Mouse (Mus musculus): ENCODE measurements around the gene Rflnb.
A peak's percentile ranks its signal among the peaks of the same experiment; 100 is the strongest.

Gene Rflnb

DNA sequence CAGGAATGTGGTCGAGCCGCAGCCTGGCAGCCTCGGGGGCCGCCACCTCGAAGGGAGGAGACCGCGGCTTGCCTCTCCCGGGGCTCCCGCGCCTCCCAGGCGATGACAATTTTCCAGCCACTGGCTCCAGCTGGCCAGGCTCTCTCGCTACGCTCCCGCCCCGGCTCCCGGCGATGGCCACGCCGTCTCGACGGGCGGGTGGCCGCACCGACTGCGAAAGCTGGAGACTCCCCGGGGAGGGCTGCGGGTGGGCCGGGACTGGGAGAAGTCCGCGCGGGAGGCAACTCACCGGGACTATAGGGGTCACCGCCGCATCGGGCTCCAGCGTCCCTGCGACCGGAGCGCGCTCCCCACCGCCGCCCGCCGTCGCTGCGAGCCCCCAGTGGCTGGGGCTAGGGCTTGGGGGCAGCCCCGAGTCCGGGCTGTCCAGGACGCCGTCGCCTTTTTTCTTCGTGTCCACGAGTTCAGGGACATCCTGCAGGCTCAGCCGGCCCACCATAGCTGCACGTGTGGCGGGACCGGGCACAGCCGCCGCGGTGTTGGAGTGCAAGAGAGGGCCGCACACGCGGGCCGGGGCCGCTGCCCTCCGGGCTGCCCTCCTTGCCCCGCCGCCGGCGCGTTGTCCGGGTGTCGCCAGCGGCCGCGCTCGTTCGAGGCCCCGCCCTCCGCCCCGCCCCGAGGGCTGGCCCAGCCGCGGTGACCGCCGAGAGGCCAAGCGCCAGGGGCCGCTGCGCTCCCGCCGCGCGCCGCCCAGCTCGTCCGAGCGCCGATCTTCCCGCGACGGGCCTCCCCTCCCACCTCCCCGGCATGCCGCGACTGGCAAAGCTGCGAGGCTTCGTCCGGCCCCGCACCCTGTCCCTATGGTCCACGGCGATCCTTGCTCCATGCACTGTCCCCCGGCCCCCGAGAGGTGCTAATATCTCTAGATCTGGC, at the start of gene Rflnb:
TSS of gene Rflnb (minus strand) at position 644 of the 933 bp plus-strand sequence.
- peak; percentile 85 for DNase-seq (ENCODE audit: extremely low read depth, insufficient read length, low spot score)

DNA sequence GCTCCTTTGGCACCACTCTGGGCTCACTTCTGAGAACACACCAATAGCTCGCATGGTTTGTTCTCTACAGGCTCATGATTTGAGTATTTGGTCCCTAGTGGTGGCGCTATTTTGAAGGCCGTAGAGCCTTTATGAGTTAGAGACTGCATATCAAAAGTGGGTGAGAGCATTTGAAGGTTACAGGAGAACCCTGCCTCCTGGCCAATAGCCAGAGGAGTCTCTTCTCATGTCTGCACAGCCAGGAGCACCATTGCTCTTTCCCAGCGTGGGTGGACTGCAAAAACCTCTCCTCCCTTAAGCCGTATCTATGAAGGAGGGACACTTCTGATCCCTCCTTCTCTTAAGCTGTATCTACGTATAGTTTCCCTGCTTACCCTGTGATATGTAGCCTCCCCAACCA, 49.8 kb upstream of the Rflnb start:
- no peak for DNase-seq (ENCODE audit: extremely low read depth, insufficient read length, low spot score)

DNA sequence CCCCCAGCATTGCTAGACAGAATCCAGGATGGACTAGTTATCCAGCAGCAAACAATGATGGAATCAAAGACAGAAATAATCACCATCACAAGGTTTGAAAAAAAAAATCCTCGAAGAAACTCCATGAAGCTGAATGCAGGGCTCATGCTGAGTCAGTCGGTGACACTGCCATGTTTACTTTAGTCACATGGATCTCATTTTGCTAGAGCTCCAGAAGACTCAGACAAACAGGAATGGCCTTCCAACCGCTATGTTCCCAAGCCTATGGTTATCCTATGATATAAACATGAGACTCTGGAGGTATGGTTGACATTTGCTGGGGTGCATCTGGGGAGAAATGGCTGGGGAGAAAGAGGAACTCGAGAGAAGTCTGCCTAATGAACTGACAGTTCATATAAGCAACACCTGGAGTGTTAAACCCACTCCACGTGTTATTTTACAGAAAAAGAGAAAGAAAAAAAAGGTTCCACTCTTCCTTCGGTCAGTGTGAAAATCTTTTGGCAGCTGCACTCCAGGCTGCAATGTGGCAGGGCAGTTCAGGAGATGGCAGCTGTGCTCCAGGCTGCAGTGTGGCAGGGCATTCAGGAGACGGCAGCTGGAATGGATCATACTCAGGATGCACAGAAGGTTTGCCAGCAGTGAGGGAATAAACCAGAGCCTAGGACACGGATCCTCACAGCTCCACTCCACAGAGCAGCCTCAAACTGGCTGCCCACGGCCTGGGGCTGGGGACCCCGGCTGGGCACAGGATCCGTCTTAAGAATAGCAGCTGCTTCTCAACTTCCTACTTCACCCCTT, 46.9 kb upstream of the Rflnb start:
- DNase-seq (ENCODE audit: extremely low read depth, insufficient read length, low spot score), result no peak

DNA sequence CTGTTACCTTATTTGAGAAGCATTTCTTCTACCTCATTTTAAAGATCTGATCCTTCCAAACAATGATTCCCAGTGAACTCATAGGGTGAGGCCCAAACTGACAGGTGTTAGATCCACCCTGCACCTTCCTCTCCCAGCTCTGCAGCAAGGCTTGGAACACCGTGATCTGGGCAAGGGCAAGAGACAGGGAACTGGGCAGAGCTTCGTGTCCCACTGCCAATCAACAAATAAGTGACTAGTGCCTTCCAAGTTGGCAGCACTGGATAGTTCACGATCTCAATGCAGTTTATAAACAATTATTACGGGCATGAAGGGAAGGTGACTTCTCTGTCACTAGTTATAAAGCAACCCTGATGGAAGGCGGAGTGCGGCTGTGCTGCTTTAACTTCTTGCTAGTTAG, 42.2 kb upstream of the Rflnb start:
- no peak for DNase-seq (ENCODE audit: extremely low read depth, insufficient read length, low spot score)

DNA sequence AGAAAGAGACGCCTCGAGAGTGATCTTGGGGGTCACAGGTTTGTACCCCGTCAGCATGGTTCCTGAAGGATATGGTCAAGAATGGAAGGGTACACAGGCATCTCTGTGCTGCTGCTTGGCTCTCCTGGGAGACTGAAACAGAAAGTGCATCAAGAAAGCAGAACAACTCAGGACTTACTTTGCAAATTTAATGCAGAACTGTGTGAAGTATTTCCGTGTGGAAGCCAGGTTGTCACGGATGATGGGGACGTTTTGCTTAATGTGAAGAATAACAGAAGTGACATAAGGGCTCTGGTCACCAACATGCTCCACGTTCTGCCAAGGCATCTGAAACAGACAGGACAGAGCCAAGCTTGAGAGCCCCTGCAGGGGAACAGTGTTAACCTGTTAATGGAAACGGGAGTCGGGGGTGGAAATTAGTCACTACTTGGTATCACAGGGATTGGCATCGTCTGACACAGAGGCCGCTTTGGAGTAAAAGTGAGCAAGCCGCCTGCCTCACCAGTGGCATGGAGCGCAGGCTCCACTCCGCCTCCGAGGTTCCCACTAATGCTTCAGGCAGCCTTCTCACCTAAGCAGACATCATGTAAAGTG, 39.1 kb upstream of the Rflnb start:
- DNase-seq (ENCODE audit: extremely low read depth, insufficient read length, low spot score), result no peak

DNA sequence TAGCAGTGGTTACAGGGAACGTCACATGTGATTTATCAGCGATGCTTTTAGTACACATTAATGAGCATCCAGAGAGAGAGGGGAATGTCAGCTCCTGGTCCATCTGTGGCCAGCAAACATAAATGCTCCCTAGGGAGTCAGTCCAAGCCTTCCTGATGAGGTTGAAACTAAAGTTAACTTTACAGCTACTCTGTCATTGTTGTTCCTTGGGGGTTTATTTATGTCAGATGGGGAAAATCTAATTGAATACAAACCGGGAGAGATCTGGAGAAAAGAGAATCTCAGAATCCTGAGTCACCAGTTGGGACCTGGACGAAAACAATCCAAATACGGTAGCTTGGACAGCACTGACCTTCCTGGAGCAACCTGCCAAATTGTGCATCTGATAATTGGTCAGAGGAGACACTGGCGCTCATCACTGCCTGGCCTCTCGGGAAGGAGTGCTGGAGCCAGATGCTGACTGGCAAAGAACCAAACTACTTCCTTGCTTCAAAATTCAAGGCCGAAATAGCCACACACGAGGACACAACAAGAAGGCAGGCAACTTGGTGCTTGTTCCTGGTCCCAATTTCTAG, 38.0 kb upstream of the Rflnb start:
- no peak for DNase-seq (ENCODE audit: extremely low read depth, insufficient read length, low spot score)

DNA sequence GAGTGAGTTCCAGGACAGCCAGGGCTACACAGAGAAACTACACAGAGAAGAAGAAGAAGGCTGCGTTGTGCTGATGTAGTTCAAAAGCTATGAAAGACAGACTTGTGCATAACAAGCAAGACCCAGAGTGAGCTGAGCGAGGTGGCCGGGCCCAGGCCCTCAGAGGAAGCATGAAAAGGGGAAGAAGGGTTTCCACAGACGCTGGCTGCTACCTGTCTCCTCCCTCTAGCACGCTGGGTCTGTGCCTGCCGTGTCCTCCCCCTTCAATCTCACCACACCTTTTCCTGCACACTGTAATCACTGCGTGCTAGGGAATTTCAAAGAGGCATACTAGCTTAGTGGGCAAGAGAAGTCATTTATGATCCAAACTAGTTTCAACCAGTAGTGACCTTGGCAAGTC, 36.8 kb upstream of the Rflnb start:
- no peak for DNase-seq (ENCODE audit: extremely low read depth, insufficient read length, low spot score)

DNA sequence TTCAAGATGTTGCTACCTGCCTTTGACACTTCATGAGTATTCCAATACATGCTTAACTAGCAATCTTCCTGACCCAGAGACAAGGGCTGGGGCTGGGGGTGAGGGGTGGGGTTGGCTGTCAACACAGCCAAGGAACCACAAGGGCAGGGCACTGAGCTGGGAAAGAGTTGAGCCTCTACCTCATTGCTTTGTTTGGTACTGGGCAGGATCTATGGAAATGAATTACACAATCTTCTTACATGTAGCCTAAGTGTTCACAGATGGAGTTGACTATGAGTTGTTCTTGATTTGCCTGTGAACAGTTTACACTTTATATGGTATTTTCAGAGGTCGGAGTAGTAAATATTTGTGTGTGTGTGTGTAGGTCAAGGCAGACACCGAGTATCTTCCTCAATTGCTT, 33.3 kb upstream of the Rflnb start:
- DNase-seq (ENCODE audit: extremely low read depth, insufficient read length, low spot score), result no peak

DNA sequence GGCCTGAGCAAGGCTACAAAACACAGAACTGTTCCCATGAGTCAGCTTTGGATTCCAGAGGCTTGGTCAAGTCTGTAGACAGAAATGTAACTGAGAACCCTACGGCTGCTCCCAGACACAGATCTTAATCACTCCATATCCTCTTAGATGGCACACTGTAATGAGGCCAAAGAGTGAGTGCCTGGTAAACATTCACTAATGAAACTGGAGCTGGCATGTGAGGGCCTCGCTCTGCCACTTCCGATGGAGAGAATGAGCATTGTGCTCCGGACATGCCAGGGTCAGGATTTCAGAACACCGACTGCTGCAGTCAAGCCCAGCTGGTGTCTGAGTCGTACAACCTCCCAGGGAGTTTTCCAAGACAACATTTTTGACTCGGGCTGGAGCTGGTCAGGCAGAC, 32.4 kb upstream of the Rflnb start:
- peak; percentile 31 for DNase-seq (ENCODE audit: extremely low read depth, insufficient read length, low spot score)

DNA sequence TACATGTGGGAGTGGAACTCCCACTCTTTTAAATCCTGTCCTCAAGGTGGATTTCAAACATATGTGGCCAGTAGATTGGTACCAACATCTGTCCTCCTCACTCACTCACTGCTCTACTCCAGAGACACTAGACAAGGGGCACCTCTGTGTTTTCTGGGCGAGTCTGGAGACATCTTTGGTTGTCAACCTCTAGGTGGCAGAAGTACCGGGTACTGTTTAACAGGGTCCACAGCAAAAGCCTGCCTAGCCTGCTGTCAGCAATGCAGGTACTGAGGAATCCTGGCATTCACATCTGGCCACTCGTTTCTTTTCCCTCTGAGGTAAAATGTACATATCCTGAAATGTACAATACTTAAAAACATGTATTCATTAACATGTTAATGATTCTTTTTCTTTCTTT, 28.9 kb upstream of the Rflnb start:
- DNase-seq (ENCODE audit: extremely low read depth, insufficient read length, low spot score), result no peak

DNA sequence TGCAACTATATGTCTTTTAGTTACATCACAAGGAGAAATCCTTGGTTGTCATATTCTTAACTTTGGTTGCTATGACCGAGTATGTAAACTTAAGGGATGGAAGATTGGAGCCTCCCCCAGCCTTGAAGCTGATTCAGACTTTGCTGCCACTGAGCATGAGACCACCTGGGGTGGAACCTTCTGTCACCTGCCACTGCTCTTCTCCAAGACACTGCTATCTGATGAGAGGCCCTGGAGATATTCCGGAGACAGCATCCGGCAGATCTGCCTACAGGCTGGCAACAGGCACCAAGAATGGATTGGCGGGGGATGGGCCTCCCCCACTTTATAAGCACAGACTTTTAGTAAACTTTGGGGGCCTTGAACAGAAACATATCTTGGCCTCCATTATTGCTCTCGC, 24.9 kb upstream of the Rflnb start:
- DNase-seq (ENCODE audit: extremely low read depth, insufficient read length, low spot score), result no peak

DNA sequence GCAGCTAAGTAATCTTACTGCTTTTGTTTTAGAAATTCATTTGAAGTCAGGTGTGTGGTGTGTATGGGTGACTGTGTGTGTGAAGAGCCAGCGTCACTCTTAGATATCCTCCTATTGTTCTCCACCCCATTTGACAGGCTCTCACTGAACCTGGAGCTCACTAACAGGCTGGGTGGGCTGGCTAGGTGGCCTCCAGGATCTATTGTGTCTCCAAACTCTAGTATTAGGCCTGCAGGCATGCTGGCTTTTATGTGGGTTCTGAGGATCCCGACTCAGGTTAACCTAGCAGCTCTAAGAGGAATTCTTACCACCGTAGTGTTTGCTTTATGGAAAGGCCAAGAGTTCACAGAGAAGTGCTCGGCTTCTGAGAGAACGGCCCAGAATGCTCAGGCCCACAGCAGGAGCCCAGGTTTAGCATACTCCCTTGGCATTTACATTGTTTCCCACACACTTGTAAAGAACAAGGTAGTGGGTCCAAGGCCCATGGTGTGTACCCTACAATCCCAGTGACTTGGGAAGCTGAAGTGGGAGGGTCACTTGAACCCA, 23.5 kb upstream of the Rflnb start:
- DNase-seq (ENCODE audit: extremely low read depth, insufficient read length, low spot score), result no peak

DNA sequence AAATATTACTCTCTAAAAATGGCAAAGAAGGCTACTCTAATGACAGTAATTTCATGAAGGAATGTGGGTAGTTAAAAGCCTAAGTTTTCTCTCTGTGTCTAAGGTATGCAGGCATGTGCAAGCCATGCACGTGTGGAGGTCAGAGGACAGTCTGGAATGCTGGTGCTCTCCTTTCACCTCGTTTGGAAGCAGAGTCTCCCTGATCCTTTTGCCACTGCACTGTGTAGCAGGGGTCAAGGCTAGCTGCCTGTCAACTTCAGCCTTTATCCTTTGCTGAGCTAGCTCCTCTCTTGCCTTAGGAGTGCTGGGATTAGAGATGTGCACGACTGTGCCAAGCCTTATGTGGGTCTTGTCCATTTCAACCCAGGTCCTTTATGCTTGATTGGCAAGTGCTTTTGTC, 22.9 kb upstream of the Rflnb start:
- no peak for DNase-seq (ENCODE audit: extremely low read depth, insufficient read length, low spot score)

DNA sequence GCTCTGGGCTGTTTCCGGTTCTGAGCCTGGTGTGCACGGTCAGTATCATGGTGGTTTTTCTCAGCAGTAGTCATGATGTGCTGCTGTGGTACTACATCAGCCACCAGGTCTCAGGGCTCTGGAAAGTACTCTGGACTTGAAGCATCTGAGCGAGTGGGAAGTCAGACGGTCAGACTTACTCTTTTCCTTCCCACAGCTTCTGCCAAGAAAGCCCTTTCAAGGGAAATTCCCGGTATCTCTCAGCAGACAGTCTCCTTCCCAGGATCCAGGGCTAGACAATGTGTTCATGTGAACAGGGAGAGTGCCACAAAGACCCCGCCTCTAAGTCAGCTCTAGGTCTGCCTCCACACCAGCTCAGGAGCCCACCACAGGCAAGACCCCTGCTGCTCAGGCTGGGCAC, 17.8 kb upstream of the Rflnb start:
- no peak for DNase-seq (ENCODE audit: extremely low read depth, insufficient read length, low spot score)

DNA sequence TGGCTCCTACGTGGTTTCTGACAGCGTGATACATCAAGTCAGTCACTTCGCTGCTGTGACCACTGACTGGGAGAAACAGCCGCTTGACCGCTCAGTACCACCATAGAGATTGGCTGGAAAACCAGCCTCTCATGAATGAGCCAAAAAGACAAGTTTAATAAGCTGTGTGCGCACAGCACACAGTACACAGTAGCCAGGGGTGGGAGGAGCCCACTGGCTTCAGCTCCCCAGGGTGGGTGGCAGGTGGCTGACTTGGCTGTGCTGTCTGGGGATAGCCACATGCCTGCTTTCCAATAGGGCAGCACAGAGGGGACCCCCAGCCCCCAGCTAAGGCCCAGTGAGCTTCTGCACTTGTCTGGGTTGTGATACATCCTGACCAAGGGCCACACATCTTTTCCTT, 16.9 kb upstream of the Rflnb start:
- DNase-seq (ENCODE audit: extremely low read depth, insufficient read length, low spot score), result no peak

DNA sequence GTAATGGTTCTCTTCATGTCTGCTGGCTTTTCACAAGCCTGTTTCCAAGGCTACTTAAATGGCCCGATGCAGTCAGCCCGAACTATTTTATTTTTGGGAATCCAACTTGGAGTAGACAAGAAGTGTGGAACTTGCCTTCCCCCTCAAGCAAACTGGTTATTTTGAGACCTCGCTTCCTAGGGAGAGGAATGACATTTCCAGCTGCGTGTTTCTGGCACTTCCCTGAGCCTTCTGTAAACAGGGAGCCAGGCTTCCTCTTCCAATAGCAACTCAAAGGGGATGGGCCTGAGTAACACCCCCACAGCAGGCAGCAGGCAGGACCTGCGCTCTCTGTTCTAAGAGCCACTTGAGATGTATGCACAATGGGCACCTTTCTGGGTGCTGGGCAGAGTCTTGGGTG, 15.3 kb upstream of the Rflnb start:
- no peak for DNase-seq (ENCODE audit: extremely low read depth, insufficient read length, low spot score)

DNA sequence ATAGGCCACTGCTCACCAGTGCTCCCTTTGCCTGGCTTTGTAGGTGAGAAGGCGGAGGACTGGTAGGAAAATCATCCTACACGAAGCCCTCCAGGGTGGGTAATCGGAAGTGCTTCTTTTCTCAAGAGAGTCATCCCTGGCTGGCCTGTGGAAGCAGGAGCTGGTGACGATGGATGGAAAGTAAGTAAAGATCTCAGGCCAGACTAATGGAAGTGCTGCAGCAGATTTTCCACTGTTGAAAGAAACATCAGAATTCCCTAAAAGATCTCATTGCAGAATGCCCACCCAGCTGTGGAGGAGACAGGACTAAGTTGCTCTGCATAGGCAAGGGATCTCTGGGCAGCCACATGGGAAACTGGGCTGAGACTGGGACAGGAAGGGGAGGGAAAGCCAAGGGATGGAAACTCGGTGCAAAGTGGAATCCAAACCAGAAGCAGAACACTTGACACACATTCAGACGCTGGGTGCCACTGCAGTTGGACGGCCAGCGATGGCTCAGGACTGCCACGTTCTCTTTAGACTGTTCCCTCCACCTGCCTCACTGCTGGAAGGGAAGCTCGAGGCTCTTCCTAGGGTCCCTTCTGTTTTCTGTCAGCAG, 14.6 kb upstream of the Rflnb start:
- DNase-seq (ENCODE audit: extremely low read depth, insufficient read length, low spot score), result no peak

DNA sequence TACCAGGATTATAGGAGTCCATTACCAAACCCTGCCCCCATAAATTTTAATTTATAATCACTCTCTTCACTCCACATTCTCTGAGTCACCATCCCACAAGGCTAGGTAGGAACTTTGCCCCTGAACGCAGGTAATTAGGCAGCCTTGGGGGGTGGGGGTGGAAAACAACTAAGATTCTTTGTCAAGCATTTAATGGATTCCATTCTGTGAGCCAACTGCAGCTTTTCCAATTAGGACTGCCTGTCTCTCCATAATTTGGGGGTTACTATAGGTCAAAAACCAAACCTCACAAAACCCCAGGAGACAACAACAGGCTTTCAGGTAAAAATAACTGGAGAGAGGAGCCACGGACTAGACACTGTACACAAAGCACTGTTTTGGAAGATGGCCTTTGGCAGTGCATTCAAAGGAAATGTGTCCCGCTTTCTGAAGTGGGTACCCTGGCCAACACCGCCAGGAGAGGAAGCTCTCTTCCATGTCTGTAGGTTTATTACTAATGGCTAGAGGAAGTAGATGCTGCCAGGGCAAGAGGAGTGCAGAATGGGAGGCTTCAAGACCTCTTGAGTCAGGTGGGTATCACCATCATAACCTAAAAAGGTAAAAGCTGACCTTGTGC, 13.3 kb upstream of the Rflnb start:
- DNase-seq (ENCODE audit: extremely low read depth, insufficient read length, low spot score), result no peak

DNA sequence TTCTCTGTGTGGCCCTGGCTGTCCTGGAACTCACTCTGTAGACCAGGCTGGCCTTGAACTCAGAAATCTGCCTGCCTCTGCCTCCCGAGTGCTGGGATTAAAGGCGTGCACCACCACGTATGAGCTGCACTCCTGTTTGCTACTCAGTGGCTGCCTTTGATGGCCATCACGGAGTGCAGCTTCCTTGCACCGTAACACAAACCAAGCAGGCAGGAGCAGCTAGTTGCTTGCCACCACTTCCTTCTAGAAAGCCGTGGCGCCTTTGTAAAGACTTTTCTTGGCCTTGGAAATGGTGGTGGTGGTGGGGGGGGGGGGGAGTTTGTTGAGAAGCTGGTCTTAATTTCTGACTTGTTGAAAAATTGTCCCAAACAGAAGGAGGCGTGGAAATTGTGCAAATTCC, 12.5 kb upstream of the Rflnb start:
- no peak for DNase-seq (ENCODE audit: extremely low read depth, insufficient read length, low spot score)
